Mouse (Mus musculus): ENCODE data around the gene Rph3al. TPM values are rescaled to one million over a fixed set of nuclear protein-coding genes. Genes with fewer than 3 reads are reported as not detected.
A peak's percentile ranks its signal among the peaks of the same experiment; 100 is the strongest.

Gene Rph3al
- polyA plus RNA-seq, 1 experiment from 2014 or later: 1.6 TPM

DNA sequence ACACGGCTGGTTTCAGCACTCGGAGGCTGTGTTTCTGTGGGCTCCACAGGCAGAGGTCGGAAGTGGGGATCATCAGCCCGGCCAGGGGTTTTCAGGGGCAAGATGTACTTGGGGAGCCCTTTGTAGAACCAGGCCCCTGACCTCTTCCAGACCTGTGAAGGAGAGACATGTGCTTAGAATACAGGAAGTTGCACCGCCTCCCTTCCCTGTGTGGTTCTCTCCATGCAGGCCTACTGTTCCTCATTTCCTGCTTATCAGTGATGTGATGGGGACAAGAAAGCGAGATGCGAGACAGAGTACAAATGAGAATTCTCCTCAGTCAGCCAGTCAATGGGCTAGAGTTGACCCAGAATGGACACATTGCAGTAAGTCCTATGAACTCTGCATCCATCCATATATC is 83.9 kb downstream of the Rph3al start:
- no peak for ATAC-seq (ENCODE audit: low FRiP score, low TSS enrichment)
- Histone ChIP-seq H3K36me3 (ENCODE audit: control insufficient read depth, insufficient read depth, low read length) (no peaks in the 10 kb centered on the region), H3K27me3 (ENCODE audit: control insufficient read depth, insufficient read depth, low read length) (no peaks in the 10 kb centered on the region), H3K4me3 (replicated peaks; ENCODE audit: low read depth, low read length) (no peak overlapping the region), H3K9ac (replicated peaks; ENCODE audit: low read length) (no peak overlapping the region), H3K4me2 (ENCODE audit: low read length) (no peak overlapping the region), H3K9me3 (ENCODE audit: control insufficient read depth, low read length) (no peaks in the 10 kb centered on the region), H3K27ac (replicated peaks; ENCODE audit: low read depth, low read length) (no peak overlapping the region), H3K4me1 (ENCODE audit: control insufficient read depth, insufficient read depth, low read length) (peaks cover 11% of the 10 kb centered on the region)
- DNase-seq: no peak
- 91% methylated on average over 7 of the region's 7 CpGs for WGBS

DNA sequence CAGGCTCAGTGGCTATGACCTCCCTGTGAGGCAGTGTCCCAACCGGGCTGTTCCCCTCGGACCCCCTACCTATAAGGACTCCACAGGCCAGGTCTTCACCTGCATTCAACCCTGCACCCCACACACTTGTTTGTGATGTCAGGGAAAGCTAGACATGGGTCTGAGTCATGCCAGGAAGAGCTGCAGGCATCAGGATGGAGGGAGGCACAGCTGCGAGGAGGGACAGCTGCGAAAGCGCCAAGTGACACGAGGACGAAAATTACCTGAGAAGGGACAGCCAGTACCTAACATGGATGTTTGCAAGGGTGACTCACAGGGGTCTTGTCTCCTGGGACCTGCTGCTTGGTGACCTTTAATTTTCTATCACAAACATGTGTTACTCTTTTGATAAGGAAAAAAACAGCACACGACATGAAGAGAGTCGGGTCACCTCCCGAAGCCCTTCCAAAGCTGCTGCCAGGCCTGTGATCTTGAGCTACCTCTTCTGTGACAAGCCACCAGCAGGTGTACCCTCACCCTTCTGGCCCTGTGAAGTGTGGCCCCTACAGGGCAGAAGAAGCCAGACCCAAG is 85.1 kb downstream of the Rph3al start:
- DNase-seq (no peak), ATAC-seq (ENCODE audit: low FRiP score, low TSS enrichment) (no peak)
- Histone ChIP-seq H3K27ac (replicated peaks; ENCODE audit: low read depth, low read length) (no peak overlapping the region), H3K4me3 (replicated peaks; ENCODE audit: low read depth, low read length) (no peak overlapping the region), H3K36me3 (ENCODE audit: control insufficient read depth, insufficient read depth, low read length) (no peaks in the 10 kb centered on the region), H3K4me1 (ENCODE audit: control insufficient read depth, insufficient read depth, low read length) (peaks cover 7% of the 10 kb centered on the region; the same call in 1 of the 2 replicates), H3K4me2 (ENCODE audit: low read length) (no peak overlapping the region), H3K9me3 (ENCODE audit: control insufficient read depth, low read length) (no peaks in the 10 kb centered on the region), H3K27me3 (ENCODE audit: control insufficient read depth, insufficient read depth, low read length) (no peaks in the 10 kb centered on the region), H3K9ac (replicated peaks; ENCODE audit: low read length) (no peak overlapping the region)
- WGBS: 85% methylated on average over 10 of the region's 10 CpGs

DNA sequence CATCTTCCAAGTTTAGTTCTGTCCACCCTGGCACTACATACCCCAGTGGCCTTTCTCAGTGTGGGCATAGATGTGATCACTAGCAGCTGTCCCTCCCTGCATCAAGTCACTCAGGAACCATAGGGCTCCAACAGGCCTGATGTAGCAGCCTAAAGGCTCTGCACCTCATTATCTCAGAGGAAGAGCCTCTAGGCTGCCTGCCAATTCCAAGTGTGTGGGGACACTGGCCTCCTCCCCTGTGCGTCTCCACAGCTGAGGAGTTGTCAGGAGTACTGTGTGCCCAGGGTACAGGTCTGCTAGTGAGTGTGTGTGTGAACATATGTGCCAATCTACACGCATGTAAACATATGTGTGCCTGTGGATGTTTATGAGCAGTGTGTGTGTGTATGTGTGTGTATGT is 85.7 kb downstream of the Rph3al start:
- DNase-seq: peak; percentile 62
- WGBS: 80% methylated on average over 2 of the region's 2 CpGs

DNA sequence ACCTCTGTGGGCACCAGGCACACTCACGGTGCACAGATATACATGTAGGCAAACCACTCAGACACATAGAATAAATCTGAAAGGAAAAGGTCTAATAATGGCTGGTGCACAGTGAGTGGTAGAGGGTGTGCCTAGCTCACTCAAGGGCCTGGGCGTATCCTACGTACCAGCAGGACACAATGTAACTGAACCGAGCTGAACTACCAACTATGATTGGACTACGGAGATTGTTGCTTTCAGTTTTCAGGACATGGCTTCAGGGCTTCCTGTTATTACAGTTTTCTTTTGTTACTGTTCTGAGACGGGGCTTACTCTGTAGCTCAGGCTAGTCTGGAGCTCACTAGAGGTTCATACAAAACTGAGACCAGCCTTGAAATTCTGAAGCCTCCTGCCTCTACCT is 88.7 kb downstream of the Rph3al start:
- WGBS: 82% methylated on average over 6 of the region's 6 CpGs
- Histone ChIP-seq H3K36me3 (ENCODE audit: control insufficient read depth, insufficient read depth, low read length) (no peaks in the 10 kb centered on the region), H3K27ac (replicated peaks; ENCODE audit: low read depth, low read length) (no peak overlapping the region), H3K4me3 (replicated peaks; ENCODE audit: low read depth, low read length) (no peak overlapping the region), H3K4me1 (ENCODE audit: control insufficient read depth, insufficient read depth, low read length) (peaks cover 7% of the 10 kb centered on the region; the same call in 1 of the 2 replicates), H3K4me2 (ENCODE audit: low read length) (no peak overlapping the region), H3K27me3 (ENCODE audit: control insufficient read depth, insufficient read depth, low read length) (no peaks in the 10 kb centered on the region), H3K9me3 (ENCODE audit: control insufficient read depth, low read length) (no peaks in the 10 kb centered on the region), H3K9ac (replicated peaks; ENCODE audit: low read length) (no peak overlapping the region)
- ATAC-seq (ENCODE audit: low FRiP score, low TSS enrichment) (no peak), DNase-seq (no peak)

More for the DNA sequence above, 85.7 kb downstream of the Rph3al start:
- no peak overlapping the region for H3K4me2 ChIP-seq (ENCODE audit: low read length)
- H3K9ac ChIP-seq (replicated peaks; ENCODE audit: low read length): no peak overlapping the region
- H3K27me3 ChIP-seq (ENCODE audit: control insufficient read depth, insufficient read depth, low read length): no peaks in the 10 kb centered on the region
- no peak overlapping the region for H3K4me3 ChIP-seq (replicated peaks; ENCODE audit: low read depth, low read length)
- H3K4me1 ChIP-seq (ENCODE audit: control insufficient read depth, insufficient read depth, low read length): peaks cover 7% of the 10 kb centered on the region; the same call in 1 of the 2 replicates
- H3K36me3 ChIP-seq (ENCODE audit: control insufficient read depth, insufficient read depth, low read length): no peaks in the 10 kb centered on the region
- ATAC-seq (ENCODE audit: low FRiP score, low TSS enrichment): no peak
- no peaks in the 10 kb centered on the region for H3K9me3 ChIP-seq (ENCODE audit: control insufficient read depth, low read length)
- no peak overlapping the region for H3K27ac ChIP-seq (replicated peaks; ENCODE audit: low read depth, low read length)

DNA sequence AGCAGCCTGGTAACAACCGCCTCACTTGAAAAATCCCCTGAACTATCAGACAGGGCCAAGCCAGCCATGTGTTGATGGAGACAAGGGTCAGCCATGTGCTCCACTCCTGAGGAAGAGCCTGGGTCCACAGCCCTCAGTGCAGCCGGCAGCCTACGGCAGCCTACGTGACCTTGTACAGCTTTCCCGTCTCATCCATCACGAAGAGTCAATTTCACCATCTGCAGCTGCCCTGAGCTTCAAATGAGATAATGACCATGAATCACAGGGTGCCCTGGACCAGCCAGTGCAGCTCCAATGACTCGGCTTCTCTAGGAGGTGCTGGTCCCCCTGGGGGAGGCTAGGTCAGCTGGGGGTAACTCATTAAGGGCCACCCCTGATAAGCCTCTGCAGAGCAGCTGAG is 91.6 kb downstream of the Rph3al start:
- H3K27me3 ChIP-seq (ENCODE audit: control insufficient read depth, insufficient read depth, low read length): no peaks in the 10 kb centered on the region

DNA sequence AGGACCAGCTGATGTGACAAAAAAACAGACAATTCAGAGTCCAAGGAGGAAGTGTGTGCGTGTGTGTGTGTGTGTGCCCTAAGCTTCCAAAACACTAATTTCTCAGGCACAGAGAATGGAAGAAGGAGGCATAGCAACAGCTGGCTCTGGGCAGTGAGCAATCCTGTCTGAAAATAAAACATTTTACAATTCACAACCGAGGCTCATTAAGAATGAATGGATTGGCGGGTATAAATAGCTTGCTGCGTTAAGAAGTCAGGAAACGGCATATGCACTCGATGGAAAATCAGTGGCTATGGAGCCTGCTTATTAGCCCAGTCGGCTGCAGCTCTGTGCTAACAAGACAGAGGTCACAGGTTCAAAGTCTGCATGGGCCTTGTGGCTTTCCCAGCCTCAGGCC is 92.6 kb downstream of the Rph3al start:
- no peaks in the 10 kb centered on the region for H3K36me3 ChIP-seq (ENCODE audit: control insufficient read depth, insufficient read depth, low read length)
- H3K9me3 ChIP-seq (ENCODE audit: control insufficient read depth, low read length): no peaks in the 10 kb centered on the region
- DNase-seq (no peak), ATAC-seq (ENCODE audit: low FRiP score, low TSS enrichment) (no peak)
- peaks cover 9% of the 10 kb centered on the region for H3K4me1 ChIP-seq (ENCODE audit: control insufficient read depth, insufficient read depth, low read length)
- no peak overlapping the region for H3K4me3 ChIP-seq (replicated peaks; ENCODE audit: low read depth, low read length)
- no peak overlapping the region for H3K9ac ChIP-seq (replicated peaks; ENCODE audit: low read length)
- no peak overlapping the region for H3K27ac ChIP-seq (replicated peaks; ENCODE audit: low read depth, low read length)
- WGBS: 47% methylated on average over 7 of the region's 7 CpGs
- H3K4me2 ChIP-seq (ENCODE audit: low read length): no peak overlapping the region
- no peaks in the 10 kb centered on the region for H3K27me3 ChIP-seq (ENCODE audit: control insufficient read depth, insufficient read depth, low read length)

More for the DNA sequence above, 91.6 kb downstream of the Rph3al start:
- no peak for ATAC-seq (ENCODE audit: low FRiP score, low TSS enrichment)
- no peak overlapping the region for H3K4me3 ChIP-seq (replicated peaks; ENCODE audit: low read depth, low read length)
- no peaks in the 10 kb centered on the region for H3K9me3 ChIP-seq (ENCODE audit: control insufficient read depth, low read length)
- no peak overlapping the region for H3K9ac ChIP-seq (replicated peaks; ENCODE audit: low read length)
- DNase-seq: no peak
- no peak overlapping the region for H3K4me2 ChIP-seq (ENCODE audit: low read length)
- H3K4me1 ChIP-seq (ENCODE audit: control insufficient read depth, insufficient read depth, low read length): peaks cover 9% of the 10 kb centered on the region
- H3K36me3 ChIP-seq (ENCODE audit: control insufficient read depth, insufficient read depth, low read length): no peaks in the 10 kb centered on the region
- 72% methylated on average over 7 of the region's 7 CpGs for WGBS
- no peak overlapping the region for H3K27ac ChIP-seq (replicated peaks; ENCODE audit: low read depth, low read length)

DNA sequence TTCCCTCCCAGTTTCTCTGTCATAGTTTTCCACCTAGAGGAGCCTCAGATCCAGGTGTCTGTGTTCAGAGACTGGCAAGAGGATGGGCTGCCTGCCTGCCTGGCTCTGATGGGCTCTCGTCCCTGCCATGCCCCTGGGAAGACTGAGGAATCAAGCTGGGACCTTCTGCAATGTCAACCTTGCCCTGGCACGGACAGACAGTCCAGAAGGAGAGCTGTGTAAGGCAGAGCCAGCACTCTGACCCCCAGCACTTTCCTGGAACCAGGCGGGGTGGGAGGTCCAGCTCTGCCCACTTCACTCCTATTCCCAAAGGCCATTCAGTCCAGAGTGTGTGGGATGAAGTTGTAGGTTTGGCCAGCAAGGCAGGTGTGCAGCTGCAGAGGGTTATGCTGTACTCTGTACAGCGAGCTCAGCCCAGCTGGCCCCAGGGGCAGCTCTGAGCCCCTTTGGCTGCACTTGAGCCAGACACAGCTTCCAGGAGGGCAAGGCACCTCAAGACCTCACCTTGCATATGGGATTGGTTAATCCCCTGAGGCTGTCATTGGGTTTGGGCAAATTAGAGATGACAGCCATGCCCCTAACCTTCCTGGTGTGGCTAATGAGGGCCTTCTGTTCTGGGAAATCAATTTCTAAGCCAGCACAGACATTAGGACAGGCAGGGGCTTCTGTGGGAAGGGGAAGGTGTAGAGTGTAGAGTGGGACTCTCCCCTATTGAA is 95.2 kb downstream of the Rph3al start:
- DNase-seq: no peak
- H3K27me3 ChIP-seq (ENCODE audit: control insufficient read depth, insufficient read depth, low read length): no peaks in the 10 kb centered on the region
- H3K9ac ChIP-seq (replicated peaks; ENCODE audit: low read length): no peak overlapping the region
- peaks cover 15% of the 10 kb centered on the region for H3K4me1 ChIP-seq (ENCODE audit: control insufficient read depth, insufficient read depth, low read length)
- no peak overlapping the region for H3K27ac ChIP-seq (replicated peaks; ENCODE audit: low read depth, low read length)
- no peak for ATAC-seq (ENCODE audit: low FRiP score, low TSS enrichment)
- 56% methylated on average over 4 of the region's 4 CpGs for WGBS
- H3K4me2 ChIP-seq (ENCODE audit: low read length): no peak overlapping the region
- no peak overlapping the region for H3K4me3 ChIP-seq (replicated peaks; ENCODE audit: low read depth, low read length)
- H3K9me3 ChIP-seq (ENCODE audit: control insufficient read depth, low read length): no peaks in the 10 kb centered on the region
- no peaks in the 10 kb centered on the region for H3K36me3 ChIP-seq (ENCODE audit: control insufficient read depth, insufficient read depth, low read length)

DNA sequence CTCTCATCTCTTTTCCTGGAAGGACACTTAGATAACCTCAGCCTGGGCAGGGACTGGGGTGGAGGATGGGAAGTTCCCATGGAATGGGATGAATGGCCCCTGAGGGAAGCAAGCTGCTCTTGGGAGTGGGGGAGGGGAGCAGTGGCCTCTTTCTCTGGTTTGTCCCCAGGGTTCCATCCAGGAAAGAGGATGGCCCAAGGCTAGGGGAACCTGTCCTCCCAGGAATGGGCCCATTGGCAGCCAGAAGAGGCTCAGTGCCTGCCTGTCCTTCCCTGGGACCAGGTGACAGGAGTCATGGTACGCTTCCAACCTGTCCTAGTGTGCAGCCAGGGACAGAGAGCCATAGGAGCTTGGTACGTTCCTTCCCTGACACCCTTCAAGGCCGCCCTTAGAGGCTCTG is 96.7 kb downstream of the Rph3al start:
- Histone ChIP-seq H3K4me2 (ENCODE audit: low read length) (no peak overlapping the region), H3K4me3 (replicated peaks; ENCODE audit: low read depth, low read length) (no peak overlapping the region), H3K27me3 (ENCODE audit: control insufficient read depth, insufficient read depth, low read length) (no peaks in the 10 kb centered on the region), H3K9me3 (ENCODE audit: control insufficient read depth, low read length) (no peaks in the 10 kb centered on the region), H3K36me3 (ENCODE audit: control insufficient read depth, insufficient read depth, low read length) (no peaks in the 10 kb centered on the region), H3K4me1 (ENCODE audit: control insufficient read depth, insufficient read depth, low read length) (peaks cover 15% of the 10 kb centered on the region), H3K27ac (replicated peaks; ENCODE audit: low read depth, low read length) (no peak overlapping the region), H3K9ac (replicated peaks; ENCODE audit: low read length) (no peak overlapping the region)
- no peak for ATAC-seq (ENCODE audit: low FRiP score, low TSS enrichment)
- no peak for DNase-seq
- WGBS: 71% methylated on average over 3 of the region's 3 CpGs

All from midbrain, embryonic 14.5 days (tissue).